Mouse (Mus musculus): ENCODE data around the gene Mul1. TPM values are rescaled to one million over a fixed set of nuclear protein-coding genes. Genes with fewer than 3 reads are reported as not detected.

Gene Mul1
- polyA plus RNA-seq, 1 experiment, result 29.5 TPM

GRCm38 (mm10) chr4:138462971-138463831, 28.7 kb downstream of the Mul1 start:
- Histone ChIP-seq H3K4me1 (ENCODE audit: control insufficient read depth, insufficient read depth, insufficient read length, low read length) (peaks cover 30% of the 10 kb centered on the region), H3K27ac (ENCODE audit: insufficient read depth, low read depth, low read length) (peak overlapping the region; percentile 79), H3K36me3 (ENCODE audit: control insufficient read depth, insufficient read depth, low read length) (no peaks in the 10 kb centered on the region)

GRCm38 (mm10) chr4:138463832-138464487, 29.5 kb downstream of the Mul1 start:
- H3K4me3 ChIP-seq (ENCODE audit: low read depth, low read length), result peak overlapping the region; percentile 45
- WGBS, result 2% methylated on average over 11 of the region's 11 CpGs
- H3K27ac ChIP-seq (ENCODE audit: insufficient read depth, low read depth, low read length), result peak overlapping the region; percentile 79
- H3K27me3 ChIP-seq (ENCODE audit: control insufficient read depth, insufficient read depth, low read length), result no peaks in the 10 kb centered on the region
- peaks cover 31% of the 10 kb centered on the region for H3K4me1 ChIP-seq (ENCODE audit: control insufficient read depth, insufficient read depth, insufficient read length, low read length)
- H3K36me3 ChIP-seq (ENCODE audit: control insufficient read depth, insufficient read depth, low read length), result no peaks in the 10 kb centered on the region
- TF ChIP-seq CTCF (IDR thresholded peaks at IDR 0.05; ENCODE audit: extremely low read depth, insufficient read length, insufficient replicate concordance, low read depth, low read length) (no peak), POLR2A (IDR thresholded peaks at IDR 0.05; ENCODE audit: low read depth, low read length) (peak; percentile 27; the same call in 1 of the 2 replicates)

More at GRCm38 (mm10) chr4:138462971-138463831, 28.7 kb downstream of the Mul1 start:
- WGBS, result 3% methylated on average over 11 of the region's 11 CpGs
- TF ChIP-seq CTCF (IDR thresholded peaks at IDR 0.05; ENCODE audit: extremely low read depth, insufficient read length, insufficient replicate concordance, low read depth, low read length) (no peak), POLR2A (IDR thresholded peaks at IDR 0.05; ENCODE audit: low read depth, low read length) (no peak)
- H3K4me3 ChIP-seq (ENCODE audit: low read depth, low read length), result peak overlapping the region; percentile 29; the same call in 1 of the 2 replicates
- no peaks in the 10 kb centered on the region for H3K27me3 ChIP-seq (ENCODE audit: control insufficient read depth, insufficient read depth, low read length)

GRCm38 (mm10) chr4:138464667-138465353, 30.3 kb downstream of the Mul1 start:
- Histone ChIP-seq H3K27me3 (ENCODE audit: control insufficient read depth, insufficient read depth, low read length) (no peaks in the 10 kb centered on the region), H3K4me1 (ENCODE audit: control insufficient read depth, insufficient read depth, insufficient read length, low read length) (peaks cover 30% of the 10 kb centered on the region), H3K36me3 (ENCODE audit: control insufficient read depth, insufficient read depth, low read length) (no peaks in the 10 kb centered on the region), H3K4me3 (ENCODE audit: low read depth, low read length) (peak overlapping the region; percentile 45), H3K27ac (ENCODE audit: insufficient read depth, low read depth, low read length) (peak overlapping the region; percentile 48)
- TF ChIP-seq POLR2A (IDR thresholded peaks at IDR 0.05; ENCODE audit: low read depth, low read length) (no peak), CTCF (IDR thresholded peaks at IDR 0.05; ENCODE audit: extremely low read depth, insufficient read length, insufficient replicate concordance, low read depth, low read length) (no peak)
- 3% methylated on average over 17 of the region's 22 CpGs for WGBS

- Histone ChIP-seq H3K36me3 (ENCODE audit: control insufficient read depth, insufficient read depth, low read length) (no peaks in the 10 kb centered on the region), H3K27ac (ENCODE audit: insufficient read depth, low read depth, low read length) (no peak overlapping the region), H3K27me3 (ENCODE audit: control insufficient read depth, insufficient read depth, low read length) (no peaks in the 10 kb centered on the region), H3K4me1 (ENCODE audit: control insufficient read depth, insufficient read depth, insufficient read length, low read length) (peaks cover 26% of the 10 kb centered on the region), H3K4me3 (ENCODE audit: low read depth, low read length) (no peak overlapping the region)
- TF ChIP-seq CTCF (IDR thresholded peaks at IDR 0.05; ENCODE audit: extremely low read depth, insufficient read length, insufficient replicate concordance, low read depth, low read length) (no peak), POLR2A (IDR thresholded peaks at IDR 0.05; ENCODE audit: low read depth, low read length) (no peak)
- 38% methylated on average over 8 of the region's 8 CpGs for WGBS
Observed at GRCm38 (mm10) chr4:138465446-138465845, 31.0 kb downstream of the Mul1 start.

GRCm38 (mm10) chr4:138466690-138467089, 32.2 kb downstream of the Mul1 start:
- Histone ChIP-seq H3K27me3 (ENCODE audit: control insufficient read depth, insufficient read depth, low read length) (no peaks in the 10 kb centered on the region), H3K36me3 (ENCODE audit: control insufficient read depth, insufficient read depth, low read length) (no peaks in the 10 kb centered on the region), H3K4me3 (ENCODE audit: low read depth, low read length) (no peak overlapping the region), H3K4me1 (ENCODE audit: control insufficient read depth, insufficient read depth, insufficient read length, low read length) (peaks cover 26% of the 10 kb centered on the region), H3K27ac (ENCODE audit: insufficient read depth, low read depth, low read length) (no peak overlapping the region)
- 56% methylated on average over 6 of the region's 6 CpGs for WGBS
- TF ChIP-seq POLR2A (IDR thresholded peaks at IDR 0.05; ENCODE audit: low read depth, low read length) (no peak), CTCF (IDR thresholded peaks at IDR 0.05; ENCODE audit: extremely low read depth, insufficient read length, insufficient replicate concordance, low read depth, low read length) (no peak)

GRCm38 (mm10) chr4:138467451-138467850, 33.0 kb downstream of the Mul1 start:
- Histone ChIP-seq H3K36me3 (ENCODE audit: control insufficient read depth, insufficient read depth, low read length) (no peaks in the 10 kb centered on the region), H3K27me3 (ENCODE audit: control insufficient read depth, insufficient read depth, low read length) (no peaks in the 10 kb centered on the region), H3K27ac (ENCODE audit: insufficient read depth, low read depth, low read length) (peak overlapping the region; percentile 17; the same call in 1 of the 2 replicates), H3K4me1 (ENCODE audit: control insufficient read depth, insufficient read depth, insufficient read length, low read length) (peaks cover 26% of the 10 kb centered on the region), H3K4me3 (ENCODE audit: low read depth, low read length) (no peak overlapping the region)
- 42% methylated on average over 5 of the region's 5 CpGs for WGBS
- TF ChIP-seq POLR2A (IDR thresholded peaks at IDR 0.05; ENCODE audit: low read depth, low read length), result no peak

All from small intestine, adult 2 months (tissue).